Mouse (Mus musculus): Measurements from ENCODE around the gene Zfp62. TPM values are rescaled to one million over a fixed set of nuclear protein-coding genes. Genes with fewer than 3 reads are reported as not detected.

Gene Zfp62
- polyA plus RNA-seq, 2 experiments: 22.1 to 38.0 TPM

GRCm38 (mm10) chr11:49205080-49205590 lies 2.0 kb downstream of the Zfp62 start:
- Histone ChIP-seq H3K4me1 (ENCODE audit: control insufficient read depth, insufficient read depth, low read length) (peaks cover 4% of the 10 kb centered on the region), H3K27me3 (ENCODE audit: control insufficient read depth, insufficient read depth, low read length) (no peaks in the 10 kb centered on the region), H3K4me3 (replicated peaks; ENCODE audit: low read length) (no peak overlapping the region), H3K36me3 (ENCODE audit: control insufficient read depth, insufficient read depth, low read length) (peaks cover 14% of the 10 kb centered on the region), H3K4me2 (replicated peaks; ENCODE audit: low read depth, low read length, severe bottlenecking) (peak overlapping the region; percentile 80; the same call in 1 of the 2 replicates), H3K9ac (ENCODE audit: low read depth, low read length, severe bottlenecking) (no peak overlapping the region), H3K9me3 (ENCODE audit: control insufficient read depth, low read length) (no peaks in the 10 kb centered on the region), H3K27ac (replicated peaks; ENCODE audit: low read depth, low read length) (no peak overlapping the region)
- no peak for ATAC-seq (ENCODE audit: low FRiP score, low read depth)
- WGBS: 85% methylated on average over 6 of the region's 6 CpGs
- TF ChIP-seq POLR2A (IDR thresholded peaks at IDR 0.05; ENCODE audit: borderline replicate concordance, extremely low read depth, insufficient read depth, insufficient read length): no peak
- no peak for DNase-seq (ENCODE audit: low spot score)

GRCm38 (mm10) chr11:49207495-49207894 lies 4.4 kb downstream of the Zfp62 start:
- Histone ChIP-seq H3K27me3 (ENCODE audit: control insufficient read depth, insufficient read depth, low read length) (no peaks in the 10 kb centered on the region), H3K4me1 (ENCODE audit: control insufficient read depth, insufficient read depth, low read length) (peaks cover 4% of the 10 kb centered on the region), H3K9ac (ENCODE audit: low read depth, low read length, severe bottlenecking) (no peak overlapping the region), H3K4me3 (replicated peaks; ENCODE audit: low read length) (no peak overlapping the region), H3K27ac (replicated peaks; ENCODE audit: low read depth, low read length) (no peak overlapping the region), H3K9me3 (ENCODE audit: control insufficient read depth, low read length) (no peaks in the 10 kb centered on the region), H3K4me2 (replicated peaks; ENCODE audit: low read depth, low read length, severe bottlenecking) (no peak overlapping the region), H3K36me3 (ENCODE audit: control insufficient read depth, insufficient read depth, low read length) (peaks cover 14% of the 10 kb centered on the region)
- ATAC-seq (ENCODE audit: low FRiP score, low read depth): no peak
- no peak for DNase-seq (ENCODE audit: low spot score)
- TF ChIP-seq POLR2A (IDR thresholded peaks at IDR 0.05; ENCODE audit: borderline replicate concordance, extremely low read depth, insufficient read depth, insufficient read length): no peak
- 100% methylated on average over 1 of the region's 1 CpGs for WGBS

- Histone ChIP-seq H3K9me3 (ENCODE audit: control insufficient read depth, low read length) (no peaks in the 10 kb centered on the region), H3K9ac (ENCODE audit: low read depth, low read length, severe bottlenecking) (no peak overlapping the region), H3K27me3 (ENCODE audit: control insufficient read depth, insufficient read depth, low read length) (no peaks in the 10 kb centered on the region), H3K4me2 (replicated peaks; ENCODE audit: low read depth, low read length, severe bottlenecking) (no peak overlapping the region), H3K4me1 (ENCODE audit: control insufficient read depth, insufficient read depth, low read length) (no peaks in the 10 kb centered on the region), H3K27ac (replicated peaks; ENCODE audit: low read depth, low read length) (no peak overlapping the region), H3K4me3 (replicated peaks; ENCODE audit: low read length) (no peak overlapping the region), H3K36me3 (ENCODE audit: control insufficient read depth, insufficient read depth, low read length) (peaks cover 44% of the 10 kb centered on the region)
- no peak for TF ChIP-seq POLR2A (IDR thresholded peaks at IDR 0.05; ENCODE audit: borderline replicate concordance, extremely low read depth, insufficient read depth, insufficient read length)
- DNase-seq (ENCODE audit: low spot score) (no peak), ATAC-seq (ENCODE audit: low FRiP score, low read depth) (no peak)
Measured at GRCm38 (mm10) chr11:49212577-49212976, 9.5 kb downstream of the Zfp62 start.

GRCm38 (mm10) chr11:49213505-49213904 lies 10.4 kb downstream of the Zfp62 start:
- Histone ChIP-seq H3K4me1 (ENCODE audit: control insufficient read depth, insufficient read depth, low read length) (no peaks in the 10 kb centered on the region), H3K36me3 (ENCODE audit: control insufficient read depth, insufficient read depth, low read length) (peaks cover 44% of the 10 kb centered on the region)
- no peak for TF ChIP-seq POLR2A (IDR thresholded peaks at IDR 0.05; ENCODE audit: borderline replicate concordance, extremely low read depth, insufficient read depth, insufficient read length)

GRCm38 (mm10) chr11:49219271-49219670 lies 16.2 kb downstream of the Zfp62 start:
- no peak overlapping the region for H3K27ac ChIP-seq (replicated peaks; ENCODE audit: low read depth, low read length)
- H3K36me3 ChIP-seq (ENCODE audit: control insufficient read depth, insufficient read depth, low read length): peaks cover 37% of the 10 kb centered on the region
- no peak overlapping the region for H3K4me3 ChIP-seq (replicated peaks; ENCODE audit: low read length)
- no peak for TF ChIP-seq POLR2A (IDR thresholded peaks at IDR 0.05; ENCODE audit: borderline replicate concordance, extremely low read depth, insufficient read depth, insufficient read length)
- 100% methylated on average over 2 of the region's 2 CpGs for WGBS
- no peaks in the 10 kb centered on the region for H3K27me3 ChIP-seq (ENCODE audit: control insufficient read depth, insufficient read depth, low read length)
- DNase-seq (ENCODE audit: low spot score) (no peak), ATAC-seq (ENCODE audit: low FRiP score, low read depth) (no peak)
- no peaks in the 10 kb centered on the region for H3K4me1 ChIP-seq (ENCODE audit: control insufficient read depth, insufficient read depth, low read length)
- no peak overlapping the region for H3K9ac ChIP-seq (ENCODE audit: low read depth, low read length, severe bottlenecking)
- no peaks in the 10 kb centered on the region for H3K9me3 ChIP-seq (ENCODE audit: control insufficient read depth, low read length)
- no peak overlapping the region for H3K4me2 ChIP-seq (replicated peaks; ENCODE audit: low read depth, low read length, severe bottlenecking)

More at GRCm38 (mm10) chr11:49213505-49213904, 10.4 kb downstream of the Zfp62 start:
- Histone ChIP-seq H3K27ac (replicated peaks; ENCODE audit: low read depth, low read length) (no peak overlapping the region), H3K9ac (ENCODE audit: low read depth, low read length, severe bottlenecking) (no peak overlapping the region), H3K4me2 (replicated peaks; ENCODE audit: low read depth, low read length, severe bottlenecking) (no peak overlapping the region), H3K27me3 (ENCODE audit: control insufficient read depth, insufficient read depth, low read length) (no peaks in the 10 kb centered on the region), H3K9me3 (ENCODE audit: control insufficient read depth, low read length) (no peaks in the 10 kb centered on the region), H3K4me3 (replicated peaks; ENCODE audit: low read length) (no peak overlapping the region)
- WGBS: 95% methylated on average over 1 of the region's 1 CpGs
- ATAC-seq (ENCODE audit: low FRiP score, low read depth): no peak
- no peak for DNase-seq (ENCODE audit: low spot score)

GRCm38 (mm10) chr11:49224455-49224854 lies 21.4 kb downstream of the Zfp62 start:
- ATAC-seq (ENCODE audit: low FRiP score, low read depth): no peak
- Histone ChIP-seq H3K9ac (ENCODE audit: low read depth, low read length, severe bottlenecking) (no peak overlapping the region), H3K9me3 (ENCODE audit: control insufficient read depth, low read length) (no peaks in the 10 kb centered on the region), H3K4me3 (replicated peaks; ENCODE audit: low read length) (no peak overlapping the region), H3K4me1 (ENCODE audit: control insufficient read depth, insufficient read depth, low read length) (no peaks in the 10 kb centered on the region), H3K36me3 (ENCODE audit: control insufficient read depth, insufficient read depth, low read length) (0 out of 2 replicates have a peak, but pooled peaks cover under 1% of the 10 kb centered on the region), H3K27ac (replicated peaks; ENCODE audit: low read depth, low read length) (no peak overlapping the region), H3K4me2 (replicated peaks; ENCODE audit: low read depth, low read length, severe bottlenecking) (no peak overlapping the region), H3K27me3 (ENCODE audit: control insufficient read depth, insufficient read depth, low read length) (no peaks in the 10 kb centered on the region)
- WGBS: 90% methylated on average over 1 of the region's 1 CpGs
- no peak for DNase-seq (ENCODE audit: low spot score)
- no peak for TF ChIP-seq POLR2A (IDR thresholded peaks at IDR 0.05; ENCODE audit: borderline replicate concordance, extremely low read depth, insufficient read depth, insufficient read length)
